Mouse (Mus musculus) urinary bladder, postnatal 36 days (tissue): ENCODE data around the gene Gpr65.
"Not testable (repeated sequence)": the region's sequence is repeated elsewhere in the genome, so short reads cannot be mapped to it uniquely, and the experiment has no call there.

ENCODE experiments used
- DNase-seq, 2 experiments: peaks; one replicate each; pipeline ENCODE4 v3.0.0; 2022; ENCODE audit warnings: low spot score in 2 of 2, mixed read lengths in 1 of 2

Gpr65 gene

GRCm38 (mm10) chr12:98268441-98269369, at the start of gene Gpr65:
Gene Gpr65 (plus strand): TSS chr12:98268635.
- DNase-seq = no peak

- no peak for DNase-seq
These were observed 45.1 kb upstream of the Gpr65 start for GRCm38 (mm10) chr12:98223286-98223685.

GRCm38 (mm10) chr12:98227037-98227436, 41.4 kb upstream of the Gpr65 start:
- no peak for DNase-seq

- not testable (repeated sequence) for DNase-seq
These were observed 30.0 kb upstream of the Gpr65 start for GRCm38 (mm10) chr12:98238478-98238877.

- no peak for DNase-seq
These were observed 24.3 kb upstream of the Gpr65 start for GRCm38 (mm10) chr12:98244161-98244560.

- DNase-seq = no peak
These were observed 23.6 kb upstream of the Gpr65 start for GRCm38 (mm10) chr12:98244865-98245264.

- no peak for DNase-seq
These were observed 21.6 kb upstream of the Gpr65 start for GRCm38 (mm10) chr12:98246835-98247234.

GRCm38 (mm10) chr12:98249671-98250070, 18.8 kb upstream of the Gpr65 start:
- no peak for DNase-seq

GRCm38 (mm10) chr12:98250327-98250726, 18.1 kb upstream of the Gpr65 start:
- DNase-seq = no peak

GRCm38 (mm10) chr12:98252417-98252816, 16.0 kb upstream of the Gpr65 start:
- no peak for DNase-seq

- DNase-seq = no peak
These were observed 13.0 kb upstream of the Gpr65 start for GRCm38 (mm10) chr12:98255373-98255995.

GRCm38 (mm10) chr12:98258371-98258844, 10.0 kb upstream of the Gpr65 start:
- no peak for DNase-seq

- peak; percentile 84 to 87 for DNase-seq
These were observed 9.5 kb upstream of the Gpr65 start, which contains the start of gene Galc for GRCm38 (mm10) chr12:98258845-98259517. Gene Galc (minus strand): TSS chr12:98259459.

GRCm38 (mm10) chr12:98259518-98259852, 8.9 kb upstream of the Gpr65 start:
- DNase-seq = no peak

GRCm38 (mm10) chr12:98265697-98266096, 2.7 kb upstream of the Gpr65 start:
- DNase-seq = no peak

- no peak for DNase-seq
These were observed 1.6 kb downstream of the Gpr65 start for GRCm38 (mm10) chr12:98269791-98270745.

- no peak for DNase-seq
These were observed 2.6 kb downstream of the Gpr65 start for GRCm38 (mm10) chr12:98270810-98271566.

- DNase-seq = no peak
These were observed 4.0 kb downstream of the Gpr65 start for GRCm38 (mm10) chr12:98272433-98272832.

- peak; percentile 26 for DNase-seq
These were observed 12.1 kb downstream of the Gpr65 start for GRCm38 (mm10) chr12:98280530-98280929.

GRCm38 (mm10) chr12:98280996-98281395, 12.6 kb downstream of the Gpr65 start:
- DNase-seq = no peak
